Mouse (Mus musculus) lung, postnatal 0 days (tissue): ENCODE data around the gene Nelfb. TPM values are rescaled to one million over a fixed set of nuclear protein-coding genes. Genes with fewer than 3 reads are reported as not detected.

Experiments
- ATAC-seq: fragments of 200-750 bp; cut with Nextera tagmentation; 2 replicates; pipeline ENCODE4 v1.8.0; 2017; ENCODE audit warnings: moderate library complexity
- DNase-seq: peaks from one replicate; pipeline ENCODE4 v3.0.0-alpha.2; 2016; ENCODE audit warnings: low spot score
- H3K27ac ChIP-seq: fragments of 300-500 bp; sonication (generic); 2 replicates; pipeline ENCODE4 v1.5.1; 2014; ENCODE audit warnings: antibody characterized with exemption, mild to moderate bottlenecking, low read length, mixed read lengths
- H3K27me3 ChIP-seq: fragments of 300-500 bp; sonication (generic); replicated peaks from 2 replicates; pipeline ENCODE4 v1.6.1; 2014; ENCODE audit warnings: low read length, mixed read lengths; ENCODE audit not compliant: insufficient read depth
- H3K36me3 ChIP-seq: fragments of 300-500 bp; sonication (generic); 2 replicates; pipeline ENCODE4 v1.6.1; 2014; ENCODE audit warnings: low read length, mixed read lengths; ENCODE audit not compliant: insufficient read depth
- H3K4me1 ChIP-seq: fragments of 300-500 bp; sonication (generic); 2 replicates; pipeline ENCODE4 v1.6.1; 2014; ENCODE audit warnings: antibody characterized with exemption, low read depth, low read length, mixed read lengths; ENCODE audit not compliant: insufficient read depth
- H3K4me2 ChIP-seq: fragments of 300-500 bp; sonication (generic); replicated peaks from 2 replicates; pipeline ENCODE4 v1.6.1; 2014; ENCODE audit warnings: low read depth, mild to moderate bottlenecking, low read length, moderate library complexity, mixed read lengths
- H3K4me3 ChIP-seq: fragments of 300-500 bp; sonication (generic); 2 replicates; pipeline ENCODE4 v1.5.1; 2014; ENCODE audit warnings: low read depth, low read length
- H3K9ac ChIP-seq: fragments of 300-500 bp; sonication (generic); replicated peaks from 2 replicates; pipeline ENCODE4 v1.6.1; 2014; ENCODE audit warnings: low read depth, mild to moderate bottlenecking
- H3K9me3 ChIP-seq: fragments of 300-500 bp; sonication (generic); 2 replicates; pipeline ENCODE4 v1.6.1; 2016; ENCODE audit warnings: low read length, mixed read lengths
- CTCF ChIP-seq: IDR thresholded peaks from 2 replicates; pipeline ENCODE4 v1.5.1; 2016; ENCODE audit warnings: antibody characterized with exemption, mild to moderate bottlenecking
- EP300 ChIP-seq: IDR thresholded peaks from 2 replicates; pipeline ENCODE4 v1.6.1; 2016; ENCODE audit warnings: antibody characterized with exemption, mild to moderate bottlenecking, control low read depth
- WGBS: fragments of 180-500 bp; shearing (Covaris S2); extraction: QIAGEN DNeasy Blood & Tissue Kit; methylation state at CpG from one replicate; pipeline ENCODE4 v1.1.7; 2014; 5-methylcytosine and 5-hydroxymethylcytosine counted together
- polyA plus RNA-seq: library from polyadenylated mRNA; unstranded; fragments of >200 nt; fragmentation: Nextera tagmentation; extraction: Ambion mirVana; gene quantifications from 2 replicates; pipeline ENCODE4 v1.2.1, GENCODE M21; 2015

Gene Nelfb
- polyA plus RNA-seq, 1 experiment from 2014 or later: 74.0 TPM

GRCm38 (mm10) chr2:25240310-25240709 is 29.0 kb upstream of the Nelfb start:
- H3K9me3 ChIP-seq: no peaks in the 10 kb centered on the region
- H3K4me1 ChIP-seq: peaks cover 11% of the 10 kb centered on the region
- DNase-seq (no peak), ATAC-seq (no peak)
- peak overlapping the region; percentile 79 for H3K4me2 ChIP-seq
- WGBS: 46% methylated on average over 8 of the region's 8 CpGs
- no peak overlapping the region for H3K4me3 ChIP-seq
- no peak overlapping the region for H3K27ac ChIP-seq
- peaks cover 9% of the 10 kb centered on the region; the same call in 1 of the 2 replicates for H3K27me3 ChIP-seq
- no peak overlapping the region for H3K9ac ChIP-seq
- no peak for TF ChIP-seq CTCF
- TF ChIP-seq EP300: no peak
- H3K36me3 ChIP-seq: no peaks in the 10 kb centered on the region

- DNase-seq (no peak), ATAC-seq (no peak)
- H3K4me1 ChIP-seq: peaks cover 11% of the 10 kb centered on the region
- H3K36me3 ChIP-seq: no peaks in the 10 kb centered on the region
- no peak overlapping the region for H3K4me3 ChIP-seq
- H3K9ac ChIP-seq: no peak overlapping the region
- H3K27ac ChIP-seq: no peak overlapping the region
- peaks cover 9% of the 10 kb centered on the region; the same call in 1 of the 2 replicates for H3K27me3 ChIP-seq
- TF ChIP-seq CTCF (no peak), EP300 (no peak)
- no peaks in the 10 kb centered on the region for H3K9me3 ChIP-seq
- H3K4me2 ChIP-seq: no peak overlapping the region
- 77% methylated on average over 3 of the region's 3 CpGs for WGBS
Measured at GRCm38 (mm10) chr2:25239766-25240165, 28.5 kb upstream of the Nelfb start.

- peak overlapping the region; percentile 69 for H3K27ac ChIP-seq
- H3K9me3 ChIP-seq: no peaks in the 10 kb centered on the region
- H3K9ac ChIP-seq: no peak overlapping the region
- peaks cover 11% of the 10 kb centered on the region for H3K4me1 ChIP-seq
- no peak overlapping the region for H3K4me3 ChIP-seq
- DNase-seq (peak; percentile 70), ATAC-seq (peak; percentile 43)
- H3K36me3 ChIP-seq: no peaks in the 10 kb centered on the region
- no peak; the same call in 1 of the 2 replicates for TF ChIP-seq EP300
- TF ChIP-seq CTCF: no peak
- H3K4me2 ChIP-seq: no peak overlapping the region
- peaks cover 9% of the 10 kb centered on the region; the same call in 1 of the 2 replicates for H3K27me3 ChIP-seq
Measured at GRCm38 (mm10) chr2:25238106-25238505, 26.8 kb upstream of the Nelfb start.

DNA sequence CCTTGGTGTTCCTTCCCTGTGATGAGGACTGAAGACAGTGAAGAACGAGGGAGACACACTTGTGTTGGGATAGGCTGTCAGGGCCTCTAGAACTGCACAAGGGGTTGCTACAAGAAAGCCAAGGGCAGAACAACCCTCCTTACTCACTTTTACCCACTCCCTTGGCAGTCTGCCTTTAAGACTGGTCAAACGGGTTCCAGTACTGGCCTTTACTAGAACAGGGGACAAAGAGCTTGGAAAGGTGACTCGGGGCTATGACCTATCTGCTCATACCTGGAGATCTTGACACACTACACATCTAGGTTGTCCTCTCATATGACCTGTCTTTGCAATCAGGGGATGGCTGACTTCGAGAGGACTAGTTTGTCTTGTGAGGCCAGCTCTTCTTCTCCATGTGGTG is 26.2 kb upstream of the Nelfb start:
- no peaks in the 10 kb centered on the region for H3K9me3 ChIP-seq
- ATAC-seq: peak; percentile 56
- DNase-seq: peak; percentile 81
- H3K27me3 ChIP-seq: peaks cover 8% of the 10 kb centered on the region; the same call in 1 of the 2 replicates
- peak overlapping the region; percentile 69 for H3K27ac ChIP-seq
- H3K4me3 ChIP-seq: no peak overlapping the region
- H3K36me3 ChIP-seq: no peaks in the 10 kb centered on the region
- peaks cover 11% of the 10 kb centered on the region for H3K4me1 ChIP-seq
- H3K4me2 ChIP-seq: no peak overlapping the region
- TF ChIP-seq EP300 (peak; percentile 25; the same call in 1 of the 2 replicates), CTCF (no peak)
- WGBS: 30% methylated on average over 4 of the region's 4 CpGs
- H3K9ac ChIP-seq: no peak overlapping the region

GRCm38 (mm10) chr2:25236614-25237013 is 25.3 kb upstream of the Nelfb start, which contains the start of gene Rnf224:
Gene Rnf224 (minus strand): TSS chr2:25236787.
- Histone ChIP-seq H3K4me3 (no peak within 1 kb of the TSS), H3K4me1 (peaks cover 7% of the 10 kb centered on the region; the same call in 1 of the 2 replicates), H3K27me3 (peaks cover 3% of the 10 kb centered on the region; the same call in 1 of the 2 replicates), H3K9me3 (no peaks in the 10 kb centered on the region), H3K27ac (peak within 1 kb of the TSS; percentile 69; the same call in 1 of the 2 replicates), H3K9ac (no peak within 1 kb of the TSS), H3K4me2 (no peak within 1 kb of the TSS), H3K36me3 (no peaks in the 10 kb centered on the region)
- no peak for DNase-seq
- no peak for TF ChIP-seq EP300
- TF ChIP-seq CTCF: no peak
- 21% methylated on average over 8 of the region's 8 CpGs for WGBS
- ATAC-seq: no peak

DNA sequence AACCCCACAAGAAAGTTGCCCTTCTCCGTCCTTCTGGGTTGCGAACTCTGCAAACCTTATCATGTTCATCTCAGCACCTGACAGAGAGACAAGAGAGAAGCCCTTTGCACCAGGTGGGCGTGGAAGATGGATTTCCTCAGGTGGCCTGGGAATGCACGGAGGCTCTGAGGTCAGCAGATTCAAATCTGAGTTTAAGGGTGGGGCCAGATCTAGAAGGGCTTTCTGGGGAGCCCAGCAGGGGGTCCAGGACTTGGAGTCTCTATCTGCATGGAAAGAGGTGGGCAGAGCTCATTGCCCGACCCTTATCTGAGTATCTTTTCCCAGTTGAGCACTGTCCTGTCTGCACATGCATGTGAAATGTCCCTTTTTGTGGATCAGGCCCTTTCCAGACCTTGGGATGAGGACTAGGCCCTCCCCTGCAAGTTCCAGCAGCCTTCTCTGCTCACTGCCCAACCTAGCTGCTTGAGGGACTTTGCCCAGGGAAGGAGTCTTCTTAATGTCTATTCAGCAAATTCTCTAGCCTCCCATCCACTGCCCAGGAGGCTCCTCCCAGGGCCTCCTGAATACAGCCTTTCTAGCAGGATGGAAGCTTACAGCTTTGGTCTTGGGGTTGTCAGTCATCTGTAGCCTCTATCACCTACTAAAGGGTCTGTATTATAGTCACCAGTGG is 23.4 kb upstream of the Nelfb start:
- Histone ChIP-seq H3K4me3 (no peak overlapping the region), H3K4me2 (no peak overlapping the region), H3K27ac (no peak overlapping the region), H3K4me1 (no peaks in the 10 kb centered on the region), H3K9me3 (no peaks in the 10 kb centered on the region), H3K27me3 (no peaks in the 10 kb centered on the region; the same call in 1 of the 2 replicates), H3K9ac (no peak overlapping the region), H3K36me3 (no peaks in the 10 kb centered on the region)
- TF ChIP-seq EP300 (no peak), CTCF (no peak)
- WGBS: 42% methylated on average over 5 of the region's 5 CpGs
- DNase-seq: no peak
- ATAC-seq: no peak
